Mouse (Mus musculus) liver, embryonic 14.5 days (tissue): ENCODE results near the gene Hmx3.

Experiments used
- CTCF ChIP-seq: IDR thresholded peaks from 2 replicates; pipeline ENCODE4 v1.5.1; 2016; ENCODE audit warnings: antibody characterized with exemption, low read depth, control low read depth
- EP300 ChIP-seq: IDR thresholded peaks from 2 replicates; pipeline ENCODE4 v1.6.1; 2016; ENCODE audit warnings: antibody characterized with exemption, low read depth

DNA sequence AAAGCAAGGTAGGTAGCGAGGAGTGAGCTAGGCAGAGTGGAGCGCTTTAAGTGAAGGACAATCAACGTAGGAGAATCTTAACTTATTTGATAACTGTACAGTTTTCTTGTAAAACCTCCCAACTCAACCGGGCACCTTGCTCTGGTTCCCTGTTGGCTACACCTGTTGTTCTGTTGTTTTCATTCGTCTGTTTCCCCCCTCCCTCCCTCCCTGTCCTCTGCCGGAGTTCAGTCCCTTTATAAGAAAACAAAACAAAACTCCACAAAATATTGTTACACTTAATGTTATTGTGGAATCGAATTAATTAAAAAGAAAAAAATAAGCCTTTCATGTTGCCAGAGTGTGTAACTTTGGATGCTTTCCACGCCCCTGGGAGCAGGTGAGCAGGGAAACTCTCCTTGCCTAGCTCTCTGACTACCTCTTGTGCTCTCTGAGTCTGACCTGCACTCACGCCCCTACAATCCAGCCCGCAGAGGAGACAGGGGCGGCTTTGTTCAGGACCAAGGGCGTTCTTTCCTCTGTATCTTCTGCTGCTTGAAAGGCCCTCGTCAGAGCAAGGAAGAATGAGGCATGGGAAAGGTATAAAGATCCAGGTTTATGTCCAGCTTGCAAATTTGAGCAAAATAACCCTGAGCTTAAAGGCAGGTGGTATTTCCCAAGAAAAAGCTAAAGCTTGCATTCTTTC, 3.2 kb downstream of the Hmx3 start:
- TF ChIP-seq CTCF = no peak
- TF ChIP-seq EP300 = no peak
